30 mouse cellular contexts compared by ENCODE assay signal in the genomic region with DNA sequence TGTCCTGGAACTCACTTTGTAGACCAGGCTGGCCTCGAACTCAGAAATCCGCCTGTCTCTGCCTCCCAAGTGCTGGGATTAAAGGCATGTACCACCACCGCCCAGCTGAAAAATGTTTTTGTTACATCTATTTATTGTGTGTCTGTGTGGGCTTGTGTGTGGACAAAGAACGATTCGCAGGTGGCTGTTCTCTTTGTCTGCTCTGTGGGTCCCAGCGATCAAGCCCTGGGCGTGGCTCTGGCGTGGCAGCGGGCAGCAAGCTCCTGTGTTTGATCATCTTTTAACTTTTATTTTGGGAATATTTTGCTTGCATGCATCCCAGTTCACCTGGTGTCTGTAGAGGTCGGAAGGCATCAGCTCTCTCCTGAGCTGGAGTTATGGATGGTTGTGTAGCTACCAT.
"Had no signal": no experiment of that assay in that cellular context is flagged by ENCODE, and none has a peak within 500 bp of the region (broad histone marks: within the 10 kb centered on the region; RNA-seq: fewer than 3 reads in every experiment).

No protein-coding gene starts in this region.

- H3K4me3 ChIP-seq: heart, embryonic 10.5 days; heart, embryonic 12.5 days; heart, embryonic 13.5 days; heart, embryonic 15.5 days; hindbrain, embryonic 10.5 days; hindbrain, embryonic 12.5 days; hindbrain, embryonic 13.5 days; hindbrain, embryonic 15.5 days; intestine, embryonic 15.5 days; kidney, embryonic 15.5 days; layer of hippocampus, adult 2 months had no signal

- H3K36me3 ChIP-seq: intestine, embryonic 15.5 days had no signal

- DNase-seq: heart, postnatal 10 days; heart, postnatal 14 days; heart, postnatal 36 days; heart, postnatal 4 days; kidney, adult 11 months; kidney, adult 18-20 months; kidney, adult 2 months; kidney, adult 8-10 months; kidney, adult 9 months; kidney, postnatal 10 days; kidney, postnatal 14 days; kidney, postnatal 25 days; kidney, postnatal 36 days; kidney, postnatal 4 days; layer of hippocampus, adult 9-11 months; layer of hippocampus, postnatal 36 days had no signal

- H3K9me3 ChIP-seq: heart, embryonic 10.5 days; heart, embryonic 12.5 days; hindbrain, embryonic 10.5 days; hindbrain, embryonic 12.5 days; hindbrain, embryonic 13.5 days; hindbrain, embryonic 15.5 days; intestine, embryonic 15.5 days; kidney, embryonic 15.5 days had no signal

- H3K4me1 ChIP-seq: heart, embryonic 10.5 days; heart, embryonic 12.5 days; heart, embryonic 13.5 days; heart, embryonic 15.5 days; hindbrain, embryonic 10.5 days; hindbrain, embryonic 12.5 days; intestine, embryonic 15.5 days; kidney, embryonic 15.5 days had no signal

- H3K27ac ChIP-seq: heart, embryonic 10.5 days; heart, embryonic 13.5 days; heart, embryonic 15.5 days; hindbrain, embryonic 10.5 days; hindbrain, embryonic 12.5 days; hindbrain, embryonic 13.5 days; hindbrain, embryonic 14.5 days; hindbrain, embryonic 15.5 days; hindbrain, postnatal 0 days; intestine, embryonic 15.5 days; kidney, embryonic 15.5 days; kidney, postnatal 0 days; layer of hippocampus, adult 2 months had no signal

- H3K27me3 ChIP-seq: heart, embryonic 12.5 days; heart, embryonic 13.5 days; heart, embryonic 15.5 days; hindbrain, embryonic 12.5 days; hindbrain, embryonic 13.5 days; hindbrain, embryonic 15.5 days; intestine, embryonic 15.5 days; kidney, embryonic 15.5 days had no signal
